Mouse (Mus musculus) adrenal gland, adult (tissue): ENCODE results near the gene Vwa8.

Experiments
- DNase-seq, 2 experiments: peaks; one replicate each; pipeline ENCODE4 v3.0.0; 2022 to 2023; ENCODE audit warnings: low spot score in 1 of 2; ENCODE audit not compliant: inconsistent age in 2 of 2

Vwa8 gene

DNA sequence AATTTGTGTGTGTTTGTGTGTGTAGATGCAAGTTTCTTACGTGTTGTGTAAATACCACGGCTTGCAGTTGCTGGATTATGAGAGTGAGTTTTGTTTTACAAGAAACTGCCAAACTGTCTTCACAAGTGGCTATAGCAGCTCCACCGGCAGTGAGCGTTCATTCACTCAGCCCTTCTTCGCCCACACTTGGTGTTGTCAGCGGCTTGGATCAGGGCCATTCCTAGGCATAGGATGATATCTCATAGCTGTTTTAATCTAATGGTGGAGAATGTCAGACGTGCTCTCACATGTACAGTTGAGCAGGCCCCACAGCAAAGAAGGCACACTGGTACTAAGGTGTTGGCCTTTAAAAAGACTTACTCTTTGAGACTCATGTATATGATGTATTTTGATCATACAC lies 328.9 kb downstream of the Vwa8 start:
- DNase-seq: peak; percentile 2 to 13

- peak; percentile 3 to 18 for DNase-seq
Measured at GRCm38 (mm10) chr14:79178247-79178646, 329.4 kb downstream of the Vwa8 start.

DNA sequence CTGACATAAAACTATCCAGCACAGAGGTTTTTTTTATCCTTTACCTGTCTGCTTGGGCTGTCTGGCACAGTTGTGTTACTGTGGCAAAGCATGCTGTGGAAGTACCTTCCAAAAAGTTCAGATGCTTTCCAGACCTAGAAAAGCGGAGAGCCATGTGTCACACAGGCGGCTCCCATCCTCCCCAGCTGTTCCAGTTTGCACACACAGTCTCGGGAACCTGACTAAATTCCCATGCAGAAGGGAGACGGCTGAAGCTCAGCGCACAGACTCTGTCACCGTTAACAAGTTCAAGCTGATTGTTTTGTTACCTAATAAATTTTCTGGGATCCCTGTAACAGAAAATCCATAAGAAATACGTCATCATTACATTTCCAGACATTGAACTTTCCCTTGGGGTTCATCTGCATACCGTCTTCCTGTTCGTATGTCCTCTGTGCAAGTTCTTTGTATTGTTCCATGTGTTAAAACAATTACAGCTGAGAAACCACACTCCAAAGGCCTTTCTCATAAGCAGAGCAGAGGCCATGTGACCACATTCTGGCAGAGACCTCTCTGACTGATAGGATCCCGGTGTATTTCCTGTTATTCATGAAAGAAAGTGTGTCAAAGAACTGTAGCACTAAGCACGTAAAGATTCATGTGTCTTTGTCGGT lies 331.4 kb downstream of the Vwa8 start:
- DNase-seq: peak; percentile 3 to 31

DNA sequence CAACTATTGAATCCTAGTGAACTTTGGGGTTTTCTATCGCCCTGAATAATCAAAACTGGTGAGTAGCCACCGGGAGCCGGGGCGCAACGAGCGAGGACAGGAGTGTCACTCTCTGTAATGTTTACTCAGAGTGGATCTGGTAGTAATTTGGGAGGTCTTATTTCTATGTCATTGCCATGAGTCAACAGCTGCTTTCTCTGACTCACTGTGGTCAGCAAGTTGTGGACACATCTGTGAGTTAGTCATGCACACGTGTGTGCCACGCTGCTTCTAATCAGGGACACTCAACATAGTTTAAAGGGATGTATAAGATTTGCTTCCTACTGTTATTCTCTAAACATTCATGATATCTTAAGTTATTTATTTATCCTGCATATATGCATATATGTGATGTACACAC lies 332.9 kb downstream of the Vwa8 start:
- peak; percentile 51 to 72 for DNase-seq

DNA sequence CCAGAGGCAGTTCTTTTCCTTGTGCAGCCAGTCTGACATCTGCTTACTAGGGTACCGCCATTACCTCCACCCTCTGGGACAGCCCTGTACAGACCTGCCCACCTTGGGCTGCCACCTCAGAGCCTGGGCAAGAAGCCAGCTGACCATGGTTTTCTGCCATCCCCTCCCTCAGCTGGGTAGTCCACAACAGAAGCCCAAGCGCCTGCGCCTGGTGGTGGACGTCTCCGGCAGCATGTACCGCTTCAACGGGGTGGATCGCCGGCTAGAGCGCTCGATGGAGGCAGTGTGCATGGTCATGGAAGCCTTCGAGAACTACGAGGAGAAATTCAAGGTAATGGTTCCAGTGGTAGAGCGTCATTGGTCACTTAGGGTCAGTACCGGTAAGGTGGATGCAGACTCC lies 333.9 kb downstream of the Vwa8 start:
- DNase-seq: peak; percentile 17 to 26

- DNase-seq: peak; percentile 16 to 48
Measured at GRCm38 (mm10) chr14:79183261-79183660, 334.4 kb downstream of the Vwa8 start.

DNA sequence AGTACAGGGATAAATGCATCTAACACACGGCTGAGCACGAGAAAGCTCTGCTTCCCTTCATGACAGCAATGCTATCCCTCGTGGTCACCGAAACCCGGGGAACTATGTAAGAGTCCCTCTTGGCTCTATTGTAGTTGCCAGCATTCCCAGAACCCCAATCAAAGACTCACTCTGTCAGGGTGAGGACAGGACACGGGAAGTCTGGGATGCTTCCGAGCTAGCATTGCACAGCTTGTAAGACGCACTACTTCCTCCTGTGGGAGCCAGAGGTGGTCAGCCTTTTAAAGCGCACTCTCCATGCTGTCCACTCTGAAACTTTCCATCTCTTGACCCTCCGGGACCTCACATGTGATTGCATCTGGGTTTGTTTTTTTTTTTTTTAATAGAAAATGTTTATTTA lies 335.2 kb downstream of the Vwa8 start:
- peak; percentile 24 to 50 for DNase-seq

GRCm38 (mm10) chr14:79185018-79185685 lies 336.3 kb downstream of the Vwa8 start:
- DNase-seq: peak; percentile 2 to 26

GRCm38 (mm10) chr14:79186976-79187375 lies 338.1 kb downstream of the Vwa8 start:
- peak in 1 of 2 experiments; percentile 12 for DNase-seq

DNA sequence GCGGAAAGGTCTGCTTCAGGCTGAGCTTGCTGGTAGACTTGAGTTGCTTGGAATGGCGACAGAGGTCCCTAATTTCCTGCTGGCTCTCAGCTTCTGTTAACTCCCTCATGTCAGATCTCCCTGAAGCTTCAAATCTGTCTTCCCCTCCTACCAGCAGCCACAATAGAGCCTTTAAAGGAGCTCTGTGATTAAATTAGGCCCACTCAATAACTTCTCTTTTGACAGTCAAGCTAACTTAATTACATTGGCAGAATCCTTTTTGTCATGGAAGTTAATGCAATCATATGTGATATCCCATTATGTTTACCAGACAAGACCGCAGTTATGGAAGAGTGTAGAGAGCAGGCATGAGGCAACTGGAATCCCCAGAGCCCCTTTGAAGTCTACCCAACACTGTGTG lies 347.9 kb downstream of the Vwa8 start:
- DNase-seq: peak in 1 of 2 experiments; percentile 18

DNA sequence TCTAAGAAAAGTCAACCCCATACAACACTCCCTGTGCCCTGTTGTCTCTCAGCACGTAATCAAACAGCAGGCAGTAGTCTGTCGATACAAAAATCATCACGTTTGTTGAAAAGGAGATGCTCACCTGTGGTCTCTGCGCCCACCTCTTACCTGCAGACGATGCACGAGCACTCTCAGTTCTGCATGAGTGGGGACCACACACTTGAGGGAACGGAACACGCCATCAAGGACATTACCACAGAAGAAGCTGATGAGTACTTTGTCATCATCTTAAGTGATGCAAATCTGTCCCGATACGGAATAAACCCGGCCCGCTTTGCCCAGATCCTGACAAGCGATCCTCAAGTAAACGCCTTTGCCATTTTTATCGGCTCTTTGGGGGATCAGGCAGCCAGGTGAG lies 349.2 kb downstream of the Vwa8 start:
- peak in 1 of 2 experiments; percentile 2 for DNase-seq

GRCm38 (mm10) chr14:79200133-79200891 lies 351.5 kb downstream of the Vwa8 start:
- DNase-seq: peak in 1 of 2 experiments; percentile 4

DNA sequence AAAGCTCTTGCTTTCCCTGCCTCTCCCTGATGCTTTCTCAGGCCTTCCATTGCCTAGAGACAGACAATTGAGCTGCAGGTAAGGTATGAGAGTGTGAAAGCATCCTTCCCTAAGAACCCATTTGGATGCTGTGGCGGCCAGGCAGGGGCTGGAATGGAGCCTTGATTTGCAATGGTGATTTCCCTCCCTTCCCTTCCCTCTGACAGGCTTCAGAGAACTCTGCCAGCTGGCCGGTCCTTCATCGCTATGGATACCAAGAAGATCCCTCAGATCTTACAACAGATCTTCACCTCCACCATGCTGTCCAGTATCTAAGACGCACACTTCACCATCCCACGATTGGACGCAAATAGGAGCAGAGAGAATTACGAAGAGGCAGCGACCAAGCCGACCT lies 352.0 kb downstream of the Vwa8 start:
- peak in 1 of 2 experiments; percentile 5 for DNase-seq

- peak in 1 of 2 experiments; percentile 3 for DNase-seq
Measured at GRCm38 (mm10) chr14:79202722-79203362, 354.0 kb downstream of the Vwa8 start.

DNA sequence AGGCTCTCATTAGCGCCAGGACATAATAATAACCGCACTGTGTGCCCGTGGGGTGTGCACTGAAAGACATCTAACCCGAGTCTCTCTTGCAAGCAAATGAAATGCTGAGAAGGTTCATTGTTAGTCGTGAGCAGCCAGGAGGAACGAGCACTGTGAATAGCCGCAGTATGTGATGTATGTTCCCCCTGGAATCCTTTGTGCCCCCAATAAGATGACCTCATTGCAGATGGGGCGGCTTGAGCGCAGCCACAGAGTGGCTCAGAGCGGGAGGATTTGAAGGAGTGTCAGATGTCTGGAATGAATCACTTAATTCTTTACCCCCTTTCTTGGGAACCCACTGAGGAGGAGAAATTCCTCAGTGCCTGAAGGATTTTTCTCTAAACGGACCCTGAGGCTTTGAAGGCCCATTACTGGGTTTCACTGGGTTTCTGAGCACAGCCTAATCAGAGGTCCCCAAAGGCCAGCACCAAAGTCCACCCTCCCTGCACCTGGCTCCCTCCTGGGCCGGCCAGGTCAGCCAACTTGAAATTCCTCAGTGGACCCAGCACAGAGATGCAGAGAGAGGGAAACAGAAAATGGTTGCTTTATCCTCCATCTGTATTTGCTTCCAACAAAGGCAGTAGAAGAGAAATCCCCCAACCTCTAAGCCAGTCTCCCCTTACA lies 354.8 kb downstream of the Vwa8 start:
- DNase-seq: peak in 1 of 2 experiments; percentile 4

- peak in 1 of 2 experiments; percentile 3 for DNase-seq
Measured at GRCm38 (mm10) chr14:79204866-79205265, 356.0 kb downstream of the Vwa8 start.

DNA sequence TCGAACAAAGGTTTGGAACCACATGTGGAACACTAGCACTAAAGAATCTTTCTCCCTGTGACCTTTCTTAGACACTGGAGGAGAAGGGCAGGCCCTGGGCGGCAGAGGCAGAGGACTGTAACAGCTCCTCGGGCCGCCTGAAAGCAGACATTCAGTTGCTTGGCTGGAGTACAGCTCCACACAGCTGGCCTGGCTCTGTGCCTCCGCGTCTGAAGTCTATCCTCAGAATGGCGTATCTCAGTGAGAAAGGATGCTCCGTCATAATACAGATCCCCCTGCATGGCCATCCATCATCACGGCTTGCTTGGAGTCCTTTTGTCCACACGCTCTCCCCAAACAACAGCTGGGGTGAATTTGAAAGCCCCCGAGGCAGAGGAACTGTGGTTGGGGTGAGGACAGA lies 357.4 kb downstream of the Vwa8 start:
- peak; percentile 38 to 60 for DNase-seq

- DNase-seq: peak in 1 of 2 experiments; percentile 5
Measured at GRCm38 (mm10) chr14:79208468-79208867, 359.6 kb downstream of the Vwa8 start.

DNA sequence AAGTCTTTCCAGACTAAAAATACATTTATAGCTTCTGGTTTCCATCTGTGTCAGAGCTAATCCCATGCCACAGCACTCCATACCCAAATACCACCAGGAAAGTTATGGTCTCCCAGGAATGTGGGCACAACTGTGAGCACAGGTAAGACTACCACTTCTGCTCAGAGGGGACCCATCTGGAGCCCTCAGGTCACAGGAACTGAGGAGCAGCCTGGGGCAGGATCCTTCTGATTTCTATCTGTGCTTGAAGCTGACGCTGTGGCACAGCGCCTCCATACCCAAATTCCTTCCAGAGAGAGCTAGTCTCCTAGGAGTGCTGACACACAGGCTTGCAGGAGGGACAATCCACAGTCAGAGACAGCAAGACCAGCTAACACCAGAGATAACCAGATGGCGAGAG lies 361.0 kb downstream of the Vwa8 start:
- peak in 1 of 2 experiments; percentile 2 for DNase-seq

- DNase-seq: peak in 1 of 2 experiments; percentile 2
Measured at GRCm38 (mm10) chr14:79212380-79212991, 363.6 kb downstream of the Vwa8 start.
